Mouse (Mus musculus) olfactory bulb, adult 2 months (tissue): ENCODE measurements around the gene Ptges2. TPM values are rescaled to one million over a fixed set of nuclear protein-coding genes. Genes with fewer than 3 reads are reported as not detected.

Source experiments
- H3K27ac ChIP-seq: fragments of 200-500 bp; 2 replicates; pipeline ENCODE4 v1.5.1; 2012; ENCODE audit warnings: low read depth, low read length; ENCODE audit not compliant: insufficient read depth
- H3K4me1 ChIP-seq: fragments of 200-500 bp; 2 replicates; pipeline ENCODE4 v1.6.1; 2012; ENCODE audit warnings: low read length; ENCODE audit not compliant: control insufficient read depth, insufficient read depth
- H3K4me3 ChIP-seq: fragments of 200-500 bp; 2 replicates; pipeline ENCODE4 v1.5.1; 2012; ENCODE audit warnings: mild to moderate bottlenecking, low read depth, low read length, moderate library complexity; ENCODE audit not compliant: insufficient read depth
- CTCF ChIP-seq: fragments of 200-500 bp; IDR thresholded peaks from 2 replicates; pipeline ENCODE4 v1.5.1; 2012; ENCODE audit warnings: low read depth, mild to moderate bottlenecking, low read length, moderate library complexity; ENCODE audit not compliant: insufficient read depth
- POLR2A ChIP-seq: fragments of 200-500 bp; IDR thresholded peaks from 2 replicates; pipeline ENCODE4 v1.6.1; 2012; ENCODE audit warnings: mild to moderate bottlenecking, low read depth, low read length, moderate library complexity; ENCODE audit not compliant: insufficient read depth
- WGBS: fragments of 180-500 bp; shearing (Covaris S2); methylation state at CpG from one replicate; pipeline ENCODE4 v1.1.7; 2018; 5-methylcytosine and 5-hydroxymethylcytosine counted together
- polyA plus RNA-seq: library from polyadenylated mRNA; stranded (reverse); fragments of >200 nt; gene quantifications from 2 replicates; pipeline ENCODE4 v1.2.4, GENCODE M21; 2012; ENCODE audit warnings: low replicate concordance; ENCODE audit not compliant: missing spikeins, insufficient read depth, insufficient read length

Gene Ptges2
- polyA plus RNA-seq, 1 experiment = not detected

- Histone ChIP-seq H3K4me1 (peaks cover 15% of the 10 kb centered on the region), H3K27ac (peak overlapping the region; percentile 6), H3K4me3 (peak overlapping the region; percentile 75)
- 5% methylated on average over 19 of the region's 19 CpGs for WGBS
- TF ChIP-seq POLR2A = no peak
- TF ChIP-seq CTCF = no peak
Measured at GRCm38 (mm10) chr2:32363376-32364106, 32.2 kb upstream of the Ptges2 start.

GRCm38 (mm10) chr2:32364121-32364520 lies 31.6 kb upstream of the Ptges2 start:
- TF ChIP-seq CTCF (no peak), POLR2A (no peak)
- H3K4me1 ChIP-seq = peaks cover 15% of the 10 kb centered on the region
- no peak overlapping the region for H3K4me3 ChIP-seq
- H3K27ac ChIP-seq = no peak overlapping the region
- WGBS = 79% methylated on average over 8 of the region's 8 CpGs

- TF ChIP-seq POLR2A (no peak), CTCF (no peak)
- H3K4me3 ChIP-seq = no peak overlapping the region
- 94% methylated on average over 5 of the region's 5 CpGs for WGBS
- no peak overlapping the region for H3K27ac ChIP-seq
- H3K4me1 ChIP-seq = peaks cover 10% of the 10 kb centered on the region
Measured at GRCm38 (mm10) chr2:32367315-32367714, 28.4 kb upstream of the Ptges2 start.

GRCm38 (mm10) chr2:32374191-32374590 lies 21.5 kb upstream of the Ptges2 start:
- TF ChIP-seq POLR2A = no peak
- TF ChIP-seq CTCF = no peak
- WGBS = 88% methylated on average over 10 of the region's 10 CpGs
- Histone ChIP-seq H3K27ac (no peak overlapping the region), H3K4me1 (peaks cover 10% of the 10 kb centered on the region; the same call in 1 of the 2 replicates), H3K4me3 (no peak overlapping the region)

- H3K4me3 ChIP-seq = no peak overlapping the region
- no peak overlapping the region for H3K27ac ChIP-seq
- peaks cover 14% of the 10 kb centered on the region for H3K4me1 ChIP-seq
- no peak for TF ChIP-seq POLR2A
- no peak for TF ChIP-seq CTCF
- 72% methylated on average over 13 of the region's 13 CpGs for WGBS
Measured at GRCm38 (mm10) chr2:32375317-32375940, 20.3 kb upstream of the Ptges2 start.

- peaks cover 20% of the 10 kb centered on the region for H3K4me1 ChIP-seq
- TF ChIP-seq CTCF (no peak), POLR2A (no peak)
- WGBS = 94% methylated on average over 10 of the region's 10 CpGs
- no peak overlapping the region for H3K4me3 ChIP-seq
- H3K27ac ChIP-seq = no peak overlapping the region
Measured at GRCm38 (mm10) chr2:32376963-32377362, 18.7 kb upstream of the Ptges2 start.

GRCm38 (mm10) chr2:32380001-32380500 lies 15.6 kb upstream of the Ptges2 start:
- no peak overlapping the region for H3K27ac ChIP-seq
- 58% methylated on average over 7 of the region's 7 CpGs for WGBS
- no peak overlapping the region for H3K4me3 ChIP-seq
- peaks cover 20% of the 10 kb centered on the region for H3K4me1 ChIP-seq
- TF ChIP-seq CTCF = no peak
- TF ChIP-seq POLR2A = no peak

- H3K4me3 ChIP-seq = peak overlapping the region; percentile 70
- H3K4me1 ChIP-seq = peaks cover 9% of the 10 kb centered on the region; the same call in 1 of the 2 replicates
- no peak for TF ChIP-seq POLR2A
- TF ChIP-seq CTCF = no peak
- WGBS = 1% methylated on average over 27 of the region's 27 CpGs
- no peak overlapping the region for H3K27ac ChIP-seq
Measured at GRCm38 (mm10) chr2:32381141-32381774, 14.4 kb upstream of the Ptges2 start.
